Mouse (Mus musculus) lung, postnatal 0 days (tissue): ENCODE results near the gene Eno2.

Source experiments
- CTCF ChIP-seq: IDR thresholded peaks from 2 replicates; pipeline ENCODE4 v1.5.1; 2016; ENCODE audit warnings: antibody characterized with exemption, mild to moderate bottlenecking
- EP300 ChIP-seq: IDR thresholded peaks from 2 replicates; pipeline ENCODE4 v1.6.1; 2016; ENCODE audit warnings: antibody characterized with exemption, mild to moderate bottlenecking, control low read depth

GRCm38 (mm10) chr6:124729850-124730705 is 39.4 kb downstream of the Eno2 start:
- no peak for TF ChIP-seq CTCF
- TF ChIP-seq EP300: no peak
